Mouse (Mus musculus) cerebellum, postnatal 14 days (tissue): Measurements from ENCODE around the gene 9930021J03Rik.
A peak's percentile ranks its signal among the peaks of the same experiment; 100 is the strongest.

Source experiments
- DNase-seq, 2 experiments: peaks; one replicate each; pipeline ENCODE4 v3.0.0; 2021; ENCODE audit warnings: mixed read lengths in 2 of 2

Gene 9930021J03Rik

DNA sequence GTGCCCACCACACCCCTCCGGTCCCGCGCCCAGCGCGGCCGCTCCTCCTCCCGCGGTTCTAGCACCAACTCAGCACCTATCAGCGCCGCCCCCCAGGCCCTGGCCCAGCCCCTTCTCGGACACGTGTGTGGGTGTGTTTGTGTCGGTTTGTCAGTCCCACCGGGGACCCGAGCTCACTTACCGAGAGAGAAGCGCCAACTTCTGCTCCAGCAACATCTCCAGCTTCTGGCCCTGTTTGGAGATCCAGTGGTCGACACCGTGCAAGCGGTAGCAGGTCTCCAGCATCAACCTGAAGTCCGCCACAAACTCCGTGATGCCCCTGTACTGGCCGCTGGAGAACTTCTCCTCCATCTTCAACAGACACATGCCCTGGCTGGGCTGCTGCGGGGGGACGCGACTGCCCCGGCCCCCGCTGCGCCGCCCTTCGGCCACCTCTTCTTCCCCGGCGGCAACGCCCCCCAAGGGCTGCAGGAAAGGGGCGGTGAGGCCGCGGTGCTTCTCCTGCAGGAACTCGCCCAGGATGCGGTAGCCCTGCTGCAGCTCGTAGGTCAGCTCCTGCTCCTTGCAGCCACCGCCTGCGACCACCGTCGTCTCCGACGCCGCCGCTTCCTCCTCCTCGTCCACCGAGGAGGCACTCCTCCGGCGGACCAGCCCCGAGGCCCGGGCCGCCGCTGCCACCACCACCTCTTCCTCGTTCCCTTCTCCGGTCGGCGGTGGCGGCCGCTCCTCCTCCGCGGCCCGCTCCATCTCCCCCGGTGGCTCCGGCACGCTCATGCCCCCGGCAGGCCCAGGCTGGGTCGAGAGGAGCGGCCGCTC is 480 bp downstream of the 9930021J03Rik start:
- peak; percentile 57 to 64 for DNase-seq

GRCm38 (mm10) chr19:29803946-29804345 is 1.8 kb downstream of the 9930021J03Rik start:
- no peak for DNase-seq

DNA sequence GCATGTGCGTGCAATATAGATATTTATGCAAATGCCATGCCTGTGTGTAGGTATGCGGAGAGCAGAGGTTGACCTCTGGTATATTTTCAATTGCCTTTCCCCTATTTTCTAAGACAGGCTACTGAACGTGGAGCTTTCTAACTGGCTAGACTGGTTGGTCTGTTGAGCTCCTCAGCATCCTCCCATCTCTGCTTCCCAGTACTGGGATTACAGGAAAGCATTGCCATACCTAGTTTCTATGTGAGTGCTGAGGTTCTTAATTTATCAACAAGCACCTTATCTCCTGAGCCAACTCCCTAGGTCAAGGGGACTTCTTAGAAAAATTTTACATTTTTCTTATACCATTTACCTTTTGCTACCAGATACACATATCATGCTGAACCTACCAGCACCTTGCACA is 8.4 kb downstream of the 9930021J03Rik start:
- DNase-seq: no peak

- DNase-seq: no peak
These were observed 17.8 kb downstream of the 9930021J03Rik start for GRCm38 (mm10) chr19:29787997-29788396.

GRCm38 (mm10) chr19:29782914-29783313 is 22.9 kb downstream of the 9930021J03Rik start:
- no peak for DNase-seq

- DNase-seq: no peak
These were observed 51.9 kb downstream of the 9930021J03Rik start for GRCm38 (mm10) chr19:29753939-29754338.

GRCm38 (mm10) chr19:29750994-29751393 is 54.8 kb downstream of the 9930021J03Rik start:
- no peak for DNase-seq

DNA sequence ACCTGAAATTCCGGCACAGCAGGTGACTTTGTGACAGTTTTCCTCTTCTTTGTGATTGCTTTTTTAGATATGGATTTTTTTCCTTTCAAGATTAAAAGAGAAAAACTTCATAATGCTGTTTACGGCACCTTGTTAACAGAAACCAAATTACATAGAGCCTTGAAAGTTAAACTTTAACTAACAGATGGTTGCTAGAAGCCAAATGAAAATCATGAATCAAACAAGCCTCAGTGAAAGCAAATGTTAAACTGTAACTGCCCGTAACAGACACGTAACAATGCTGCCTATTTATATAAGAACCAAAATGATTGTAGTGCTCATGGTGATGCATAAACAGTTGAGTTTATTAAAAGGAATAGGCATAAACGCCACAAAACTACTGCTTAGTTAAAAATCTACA is 62.3 kb downstream of the 9930021J03Rik start:
- no peak for DNase-seq

GRCm38 (mm10) chr19:29740661-29741060 is 65.1 kb downstream of the 9930021J03Rik start:
- DNase-seq: no peak

DNA sequence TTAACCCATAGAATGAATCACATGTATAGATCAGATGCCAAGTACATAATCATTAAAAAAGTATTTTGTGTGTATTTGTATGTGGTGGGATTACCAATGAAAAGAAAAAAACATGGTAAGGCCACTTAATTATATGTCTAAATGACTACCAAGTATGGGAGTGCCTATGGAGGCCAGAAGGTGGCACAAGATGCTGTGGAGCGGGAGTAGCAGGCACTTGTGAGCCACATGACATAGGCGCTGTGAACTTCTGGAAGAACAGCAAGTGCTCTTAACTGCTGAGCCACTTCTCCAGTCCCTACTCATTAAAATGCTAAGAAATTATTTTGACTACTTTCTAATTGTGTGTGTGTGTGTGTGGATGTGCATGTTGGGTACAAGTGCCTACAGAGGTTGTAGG is 66.2 kb downstream of the 9930021J03Rik start:
- no peak for DNase-seq

DNA sequence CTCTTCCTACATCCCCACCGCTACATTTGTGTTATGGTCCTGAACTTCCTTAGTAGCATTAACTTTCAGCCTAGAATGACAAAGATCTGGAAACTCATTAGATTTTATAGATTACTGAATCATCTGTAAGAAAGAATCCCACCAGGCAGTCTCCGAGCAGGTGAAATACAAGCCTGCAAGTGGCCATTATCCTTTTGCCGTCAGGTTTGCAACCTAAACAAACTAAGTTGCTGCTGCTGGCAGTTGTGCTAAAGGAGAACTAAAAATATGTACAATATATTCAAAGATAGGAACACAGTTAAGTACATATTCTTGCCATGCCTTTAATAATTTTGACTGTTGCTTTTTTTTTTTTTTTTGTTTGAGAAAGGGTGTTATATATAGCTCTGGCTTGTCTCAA is 70.4 kb downstream of the 9930021J03Rik start:
- DNase-seq: no peak

- DNase-seq: no peak
These were observed 87.3 kb downstream of the 9930021J03Rik start for GRCm38 (mm10) chr19:29718476-29718875.

- no peak for DNase-seq
These were observed 87.9 kb downstream of the 9930021J03Rik start for GRCm38 (mm10) chr19:29717854-29718253.

DNA sequence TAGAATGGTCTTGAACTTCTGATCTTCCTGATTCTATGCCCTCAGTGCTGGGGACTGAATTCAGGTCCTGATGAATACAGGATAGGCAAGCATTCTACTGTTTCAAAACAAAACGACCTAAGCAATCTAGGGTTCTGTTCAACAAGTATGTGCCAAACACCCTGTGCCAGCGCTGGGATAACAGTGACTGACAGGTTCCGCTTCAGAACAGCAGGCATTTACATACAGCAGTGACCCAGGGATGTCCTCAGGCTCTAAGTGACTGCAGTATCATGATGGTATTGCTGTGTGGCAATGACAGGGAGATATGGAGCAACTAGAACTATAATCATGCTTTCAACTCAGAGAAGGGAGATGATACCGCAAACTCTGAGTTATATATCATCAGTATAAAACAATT is 92.3 kb downstream of the 9930021J03Rik start:
- DNase-seq: no peak

DNA sequence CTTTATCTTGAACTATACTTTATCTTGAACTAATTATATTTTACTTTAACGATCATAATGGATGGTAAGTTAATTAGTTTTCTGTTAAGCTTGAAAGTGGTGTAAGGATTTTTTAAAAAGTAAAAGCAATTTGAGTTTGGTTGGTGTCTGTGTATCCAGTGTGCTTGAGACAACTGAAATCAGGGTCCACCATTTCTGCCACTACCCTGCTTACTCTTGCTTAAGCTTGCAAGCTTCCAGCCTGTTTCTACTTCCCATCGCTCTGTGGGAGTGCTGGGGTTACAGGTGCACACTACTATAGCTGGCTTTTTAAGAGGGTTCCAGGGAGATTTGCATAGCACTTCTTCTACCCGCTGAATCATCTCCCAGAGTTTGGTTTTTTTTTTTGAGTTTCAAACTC is 96.3 kb downstream of the 9930021J03Rik start:
- no peak for DNase-seq

- no peak for DNase-seq
These were observed 97.3 kb downstream of the 9930021J03Rik start for GRCm38 (mm10) chr19:29708461-29708860.

DNA sequence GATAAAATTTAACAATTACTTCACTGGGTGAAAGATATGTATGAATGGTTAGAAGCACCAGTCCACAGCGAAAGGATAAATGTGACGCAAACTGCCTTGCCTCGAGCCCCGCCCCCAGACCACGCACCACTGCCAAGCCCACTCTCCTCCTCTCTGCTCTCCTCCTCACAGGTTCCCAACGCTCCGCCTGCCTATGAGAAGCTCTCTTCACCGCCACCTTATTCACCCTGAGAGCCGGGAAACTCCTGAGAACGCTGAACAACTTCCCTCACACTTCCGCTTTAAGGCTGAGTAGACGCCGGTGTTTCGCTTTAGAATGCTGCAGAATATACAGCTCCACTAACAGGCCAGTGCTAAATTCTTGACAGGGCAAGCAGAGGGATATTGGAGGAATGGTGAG is 97.8 kb downstream of the 9930021J03Rik start:
- DNase-seq: no peak

GRCm38 (mm10) chr19:29707314-29707898 is 98.4 kb downstream of the 9930021J03Rik start:
- no peak for DNase-seq

DNA sequence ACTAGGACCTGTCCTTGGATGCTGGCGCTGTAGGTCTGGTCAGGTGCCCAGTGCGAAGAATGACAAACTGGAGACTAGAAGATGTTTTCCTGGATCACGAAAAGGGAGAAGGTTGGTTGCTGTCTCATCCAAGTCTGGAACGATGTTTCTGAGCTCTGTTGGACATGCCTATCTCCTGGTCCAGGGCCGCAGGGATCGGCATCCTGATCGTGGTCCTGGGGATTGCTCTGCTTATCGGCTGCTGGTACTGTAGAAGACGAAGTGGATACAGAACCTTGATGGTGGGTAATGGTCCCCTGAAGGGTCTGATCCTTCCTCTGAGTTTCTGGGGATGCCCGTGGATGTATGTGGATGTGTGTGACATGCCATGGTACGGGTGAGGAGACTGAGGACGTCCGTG is 101.4 kb downstream of the 9930021J03Rik start:
- no peak for DNase-seq

DNA sequence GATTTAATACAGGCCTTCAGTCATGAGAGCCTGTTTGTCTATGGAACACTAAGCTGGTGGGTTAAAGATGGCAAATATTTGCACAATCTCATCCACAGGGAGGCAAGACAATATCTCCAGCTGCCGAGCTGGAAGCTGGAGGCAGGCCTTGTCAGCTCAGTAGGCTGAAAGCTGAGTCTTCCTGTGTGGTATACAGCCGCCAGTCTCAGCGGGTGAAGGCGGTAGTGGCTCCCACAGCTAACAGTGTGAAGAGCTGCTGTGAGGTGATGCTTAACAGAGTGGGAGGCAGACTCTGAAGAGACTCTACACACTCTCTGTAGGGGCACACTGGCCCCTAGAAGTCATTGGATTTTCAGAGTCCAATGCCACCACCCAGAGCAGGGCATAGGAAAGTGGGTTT is 104.1 kb downstream of the 9930021J03Rik start:
- DNase-seq: no peak

DNA sequence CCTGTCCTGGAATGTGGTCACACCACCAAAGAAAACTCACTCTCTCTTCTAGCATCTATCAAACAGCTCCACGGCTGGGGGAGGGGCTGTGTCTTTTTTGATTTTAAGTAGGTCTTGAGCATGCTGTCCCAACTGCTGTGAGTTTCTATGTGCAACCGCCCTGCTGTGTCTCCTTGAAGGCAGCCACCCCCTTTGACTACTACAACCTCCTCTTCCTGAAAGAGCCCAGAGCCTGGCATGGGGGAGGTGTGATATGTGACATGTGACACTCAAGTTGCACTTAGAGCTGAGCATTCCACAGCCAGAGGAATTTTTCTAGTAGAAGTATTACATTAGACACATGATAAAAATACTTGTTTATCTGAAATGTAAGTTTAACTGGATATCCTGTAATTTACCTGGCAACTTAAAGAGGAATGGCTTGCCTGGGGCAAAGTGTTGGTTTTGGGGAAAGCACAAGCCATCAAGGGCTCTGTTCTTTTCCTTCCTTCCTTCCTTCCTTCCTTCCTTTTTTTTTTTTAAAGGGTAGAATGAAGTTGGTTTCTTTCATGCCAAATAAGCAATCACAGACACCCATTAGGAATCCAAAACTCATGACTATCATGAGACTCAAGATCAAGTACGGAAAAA is 108.4 kb downstream of the 9930021J03Rik start, which contains the start of gene Mlana:
Mlana (plus strand) TSS at position 580 of the 630 bp plus-strand sequence.
- no peak for DNase-seq

GRCm38 (mm10) chr19:29696840-29697239 is 108.9 kb downstream of the 9930021J03Rik start:
- no peak for DNase-seq

- DNase-seq: no peak
These were observed 109.5 kb downstream of the 9930021J03Rik start for GRCm38 (mm10) chr19:29696309-29696708.

DNA sequence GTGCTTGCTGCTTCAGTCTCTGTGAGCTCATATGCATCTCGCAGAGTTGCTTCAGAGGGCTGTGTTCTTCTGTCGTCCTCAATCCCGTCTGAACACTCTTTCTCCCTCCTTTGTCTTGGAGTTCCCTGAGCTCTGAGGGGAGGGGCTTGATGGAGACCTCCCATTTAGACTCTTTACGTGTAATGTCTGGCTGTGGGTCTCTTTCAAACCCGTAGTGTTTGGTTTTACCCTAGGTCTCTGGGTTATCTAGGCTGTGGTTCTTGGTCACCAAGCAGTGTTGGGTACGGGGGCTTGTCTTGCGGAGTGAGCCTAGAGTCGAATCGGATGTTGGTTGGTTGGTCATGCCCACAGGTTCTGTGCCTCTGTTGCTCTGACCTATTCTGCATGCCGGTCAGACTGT is 110.7 kb downstream of the 9930021J03Rik start:
- DNase-seq: no peak
